Comparison of ENCODE assay signal across 8 mouse cellular contexts in genomic region chr12:110590804-110591259, GRCm38 (mm10). TPM values are rescaled to one million over a fixed set of nuclear protein-coding genes. Genes with fewer than 3 reads are reported as not detected.
A peak's percentile ranks its signal among the peaks of the same experiment; 100 is the strongest.
DNase-seq lines count a peak whose midpoint lies in the region; ATAC-seq and TF ChIP-seq lines count a peak whose summit lies in the region.

No protein-coding gene starts in this region.

- H3K9me3 ChIP-seq in embryonic facial prominence, embryonic 10.5 days = no peaks in the 10 kb centered on the region
- no peaks in the 10 kb centered on the region for H3K9me3 ChIP-seq in intestine, embryonic 16.5 days (ENCODE audit: control insufficient read depth, low read length)
- no peaks in the 10 kb centered on the region for H3K9me3 ChIP-seq in neural tube, embryonic 13.5 days

- TF ChIP-seq CTCF in liver, adult 2 months (IDR thresholded peaks at IDR 0.05; ENCODE audit: low read depth, low read length) = no peak

- DNase-seq in liver, adult 2 months (ENCODE audit: extremely low read depth, low read depth, low spot score) = no peak
- DNase-seq in liver = no peak
- DNase-seq in embryonic facial prominence, embryonic 10.5 days (ENCODE audit: low spot score) = no peak
- DNase-seq in adrenal gland, postnatal 36 days = no peak
- no peak for DNase-seq in thymus, postnatal 10 days (ENCODE audit: low spot score in 2 of 2)
- no peak for DNase-seq in layer of hippocampus, postnatal 36 days

- peaks cover 3% of the 10 kb centered on the region; the same call in 1 of the 2 replicates for H3K79me2 ChIP-seq in liver, adult 2 months (ENCODE audit: control insufficient read depth, insufficient read depth, low read length)

- peak; percentile 17 for ATAC-seq in intestine, embryonic 16.5 days
- ATAC-seq in neural tube, embryonic 13.5 days (ENCODE audit: low read depth) = peak; percentile 41

- no peak for TF ChIP-seq POLR2A in liver, adult 2 months (IDR thresholded peaks at IDR 0.05; ENCODE audit: extremely low read depth, insufficient read depth, low read length)

- peak overlapping the region; percentile 68 for H3K4me3 ChIP-seq in liver, adult 2 months (ENCODE audit: insufficient read depth, low read depth, low read length)
- peak overlapping the region; percentile 84 for H3K4me3 ChIP-seq in embryonic facial prominence, embryonic 10.5 days
- peak overlapping the region; percentile 63 for H3K4me3 ChIP-seq in intestine, embryonic 16.5 days (ENCODE audit: low read length)
- peak overlapping the region; percentile 75 for H3K4me3 ChIP-seq in neural tube, embryonic 13.5 days

- peaks cover 6% of the 10 kb centered on the region for H3K4me1 ChIP-seq in liver, adult 2 months (ENCODE audit: control insufficient read depth, insufficient read depth, low read length)
- H3K4me1 ChIP-seq in embryonic facial prominence, embryonic 10.5 days = peaks cover 19% of the 10 kb centered on the region
- H3K4me1 ChIP-seq in intestine, embryonic 16.5 days (ENCODE audit: control insufficient read depth, insufficient read depth, low read length) = peaks cover 10% of the 10 kb centered on the region
- H3K4me1 ChIP-seq in neural tube, embryonic 13.5 days (replicated peaks) = peaks cover 19% of the 10 kb centered on the region

- under 1% methylated on average over 15 of the region's 15 CpGs for WGBS in liver, adult 2 months
- WGBS in embryonic facial prominence, embryonic 10.5 days = 2% methylated on average over 15 of the region's 15 CpGs
- under 1% methylated on average over 15 of the region's 15 CpGs for WGBS in intestine, embryonic 16.5 days
- WGBS in neural tube, embryonic 13.5 days = 2% methylated on average over 15 of the region's 15 CpGs

- no peaks in the 10 kb centered on the region for H3K27me3 ChIP-seq in liver, adult 2 months (ENCODE audit: control insufficient read depth, insufficient read depth, low read length)
- H3K27me3 ChIP-seq in embryonic facial prominence, embryonic 10.5 days (replicated peaks; ENCODE audit: low read depth, poor library complexity, severe bottlenecking) = no peaks in the 10 kb centered on the region
- no peaks in the 10 kb centered on the region for H3K27me3 ChIP-seq in intestine, embryonic 16.5 days (replicated peaks; ENCODE audit: control insufficient read depth, insufficient read depth, low read length)
- H3K27me3 ChIP-seq in neural tube, embryonic 13.5 days = no peaks in the 10 kb centered on the region

- peak overlapping the region; percentile 81 for H3K9ac ChIP-seq in liver, adult 2 months (ENCODE audit: low read depth, low read length)
- H3K9ac ChIP-seq in intestine, embryonic 16.5 days (ENCODE audit: low read depth, low read length) = peak overlapping the region; percentile 88
- H3K9ac ChIP-seq in neural tube, embryonic 13.5 days = peak overlapping the region; percentile 94

- peak overlapping the region; percentile 85 for H3K4me2 ChIP-seq in intestine, embryonic 16.5 days (ENCODE audit: low read depth, low read length)
- peak overlapping the region; percentile 99 for H3K4me2 ChIP-seq in neural tube, embryonic 13.5 days

- H3K27ac ChIP-seq in liver, adult 2 months (replicated peaks; ENCODE audit: insufficient read depth, low read depth, low read length) = peak overlapping the region; percentile 45
- H3K27ac ChIP-seq in embryonic facial prominence, embryonic 10.5 days (replicated peaks) = peak overlapping the region; percentile 95
- peak overlapping the region; percentile 94 for H3K27ac ChIP-seq in intestine, embryonic 16.5 days (ENCODE audit: low read length)
- peak overlapping the region; percentile 96 for H3K27ac ChIP-seq in neural tube, embryonic 13.5 days (replicated peaks)

- H3K36me3 ChIP-seq in liver, adult 2 months (ENCODE audit: control insufficient read depth, insufficient read depth, low read length) = no peaks in the 10 kb centered on the region
- no peaks in the 10 kb centered on the region for H3K36me3 ChIP-seq in embryonic facial prominence, embryonic 10.5 days (replicated peaks)
- no peaks in the 10 kb centered on the region for H3K36me3 ChIP-seq in intestine, embryonic 16.5 days (ENCODE audit: control insufficient read depth, insufficient read depth, low read length)
- no peaks in the 10 kb centered on the region for H3K36me3 ChIP-seq in neural tube, embryonic 13.5 days

RNA-seq across cellular contexts. Expression of gene Dync1h1, which starts 10.4 kb away (rescaled TPM):
- 56.5 and 98.5 TPM in 2 replicates for total RNA-seq in liver, adult 2 months (2014; rRNA removed)
- 66.0 and 85.8 TPM in 2 replicates for polyA plus RNA-seq in liver, adult 2 months (2012; rRNA removed)
- polyA plus RNA-seq in embryonic facial prominence, embryonic 10.5 days (2016; fragmentation: Nextera tagmentation; extraction: Ambion mirVana) = 64.2 and 67.5 TPM in 2 replicates
- polyA plus RNA-seq in intestine, embryonic 16.5 days (2015; fragmentation: Nextera tagmentation; extraction: Ambion mirVana) = 32.5 and 36.1 TPM in 2 replicates
- polyA plus RNA-seq in neural tube, embryonic 13.5 days (2015; fragmentation: Nextera tagmentation; extraction: Ambion mirVana) = 73.6 and 76.8 TPM in 2 replicates
- 100 to 1,000 TPM; 148 to 179 TPM for total RNA-seq in adrenal gland, postnatal 36 days (2021)
- 100 to 1,000 TPM; 282 to 292 TPM for total RNA-seq in layer of hippocampus, postnatal 36 days (2021)

Comparison
In these comparisons a context has a peak if more than half of its experiments do, and no peak if none do; other contexts are left out.
1. H3K27ac ChIP-seq: peak in every context shown above with its lines; median percentile 96 in neural tube, embryonic 13.5 days; 95 in embryonic facial prominence, embryonic 10.5 days; 94 in intestine, embryonic 16.5 days; 45 in liver, adult 2 months.